Comparison of ENCODE assay signal across 9 mouse cellular contexts in the genomic region with DNA sequence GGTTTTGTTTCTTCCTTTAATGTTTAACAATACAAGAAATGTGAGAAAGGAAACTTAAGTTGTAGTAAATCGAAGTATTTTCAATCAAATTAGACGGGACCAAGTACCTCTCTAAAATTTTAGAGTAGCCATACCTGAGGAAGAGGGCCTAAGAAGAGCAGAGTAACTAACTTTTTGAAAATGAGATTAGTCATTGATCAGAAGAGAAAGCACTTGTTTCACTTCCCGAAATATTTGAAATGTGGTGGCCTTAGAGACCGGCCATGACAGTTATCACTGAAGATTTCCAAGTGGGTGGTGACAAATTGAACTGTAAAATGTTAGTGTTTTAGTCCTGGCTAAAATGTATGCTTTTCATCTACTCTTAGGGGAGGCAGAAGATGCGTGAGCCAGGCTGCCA. TPM values are rescaled to one million over a fixed set of nuclear protein-coding genes. Genes with fewer than 3 reads are reported as not detected.
A peak's percentile ranks its signal among the peaks of the same experiment; 100 is the strongest.
DNase-seq lines count a peak whose midpoint lies in the region; ATAC-seq lines count a peak whose summit lies in the region.
"Had no signal": no experiment of that assay in that cellular context is flagged by ENCODE, and none has a peak within 500 bp of the region (broad histone marks: within the 10 kb centered on the region; RNA-seq: fewer than 3 reads in every experiment).

No protein-coding gene starts in this region.

- H3K9me3 ChIP-seq in heart, embryonic 13.5 days, result no peaks in the 10 kb centered on the region
- H3K9me3 ChIP-seq in embryonic facial prominence, embryonic 12.5 days, result no peaks in the 10 kb centered on the region
- no peaks in the 10 kb centered on the region for H3K9me3 ChIP-seq in intestine, embryonic 15.5 days
- no peaks in the 10 kb centered on the region for H3K9me3 ChIP-seq in midbrain, embryonic 14.5 days (ENCODE audit: control insufficient read depth, low read length)

- H3K36me3 ChIP-seq in heart, embryonic 13.5 days, result 0 out of 2 replicates have a peak, but pooled peaks cover under 1% of the 10 kb centered on the region
- H3K36me3 ChIP-seq in embryonic facial prominence, embryonic 12.5 days, result no peaks in the 10 kb centered on the region
- no peaks in the 10 kb centered on the region for H3K36me3 ChIP-seq in intestine, embryonic 15.5 days
- no peaks in the 10 kb centered on the region for H3K36me3 ChIP-seq in midbrain, embryonic 14.5 days (ENCODE audit: control insufficient read depth, insufficient read depth, low read length)

- no peak for DNase-seq in heart, adult 11 months
- no peak for DNase-seq in midbrain, embryonic 14.5 days
- no peak for DNase-seq in retina, embryonic 14.5 days (ENCODE audit: low spot score)
- no peak for DNase-seq in urinary bladder, postnatal 4 days (ENCODE audit: low spot score in 2 of 2)
- DNase-seq in urinary bladder, postnatal 36 days (ENCODE audit: low spot score in 2 of 2), result no peak
- DNase-seq: layer of hippocampus, postnatal 36 days had no signal

- 32% methylated on average over 5 of the region's 5 CpGs for WGBS in heart, embryonic 13.5 days
- 43% methylated on average over 5 of the region's 5 CpGs for WGBS in embryonic facial prominence, embryonic 12.5 days
- WGBS in intestine, embryonic 15.5 days, result 53% methylated on average over 5 of the region's 5 CpGs
- 36% methylated on average over 5 of the region's 5 CpGs for WGBS in midbrain, embryonic 14.5 days

- peak overlapping the region; percentile 78 for H3K9ac ChIP-seq in heart, embryonic 13.5 days
- peak overlapping the region; percentile 7; the same call in 1 of the 2 replicates for H3K9ac ChIP-seq in embryonic facial prominence, embryonic 12.5 days
- no peak overlapping the region for H3K9ac ChIP-seq in intestine, embryonic 15.5 days
- H3K9ac ChIP-seq in midbrain, embryonic 14.5 days (replicated peaks; ENCODE audit: low read length), result no peak overlapping the region

- peak overlapping the region; percentile 76 for H3K4me2 ChIP-seq in heart, embryonic 13.5 days
- peak overlapping the region; percentile 51 for H3K4me2 ChIP-seq in embryonic facial prominence, embryonic 12.5 days (replicated peaks)
- H3K4me2 ChIP-seq in intestine, embryonic 15.5 days (replicated peaks), result peak overlapping the region; percentile 58
- H3K4me2 ChIP-seq in midbrain, embryonic 14.5 days (ENCODE audit: low read length), result peak overlapping the region; percentile 55

- ATAC-seq in heart, embryonic 13.5 days (ENCODE audit: extremely low read depth, insufficient number of reproducible peaks, low FRiP score, low TSS enrichment), result no peak
- ATAC-seq in embryonic facial prominence, embryonic 12.5 days (ENCODE audit: insufficient number of reproducible peaks, insufficient read depth, low FRiP score, low TSS enrichment), result no peak
- ATAC-seq in intestine, embryonic 15.5 days, result no peak
- no peak for ATAC-seq in midbrain, embryonic 14.5 days (ENCODE audit: low FRiP score, low TSS enrichment)

- peak overlapping the region; percentile 81 for H3K27ac ChIP-seq in heart, embryonic 13.5 days (replicated peaks)
- H3K27ac ChIP-seq in embryonic facial prominence, embryonic 12.5 days, result peak overlapping the region; percentile 82
- H3K27ac ChIP-seq in intestine, embryonic 15.5 days, result peak overlapping the region; percentile 66; the same call in 1 of the 2 replicates
- no peak overlapping the region for H3K27ac ChIP-seq in midbrain, embryonic 14.5 days (replicated peaks; ENCODE audit: low read depth, low read length)

- no peaks in the 10 kb centered on the region for H3K27me3 ChIP-seq in heart, embryonic 13.5 days (replicated peaks)
- no peaks in the 10 kb centered on the region for H3K27me3 ChIP-seq in embryonic facial prominence, embryonic 12.5 days
- no peaks in the 10 kb centered on the region for H3K27me3 ChIP-seq in intestine, embryonic 15.5 days (replicated peaks)
- no peaks in the 10 kb centered on the region for H3K27me3 ChIP-seq in midbrain, embryonic 14.5 days (ENCODE audit: control insufficient read depth, insufficient read depth, low read length)

- peaks cover 28% of the 10 kb centered on the region for H3K4me1 ChIP-seq in heart, embryonic 13.5 days
- peaks cover 26% of the 10 kb centered on the region for H3K4me1 ChIP-seq in embryonic facial prominence, embryonic 12.5 days
- no peaks in the 10 kb centered on the region for H3K4me1 ChIP-seq in intestine, embryonic 15.5 days (replicated peaks)
- H3K4me1 ChIP-seq in midbrain, embryonic 14.5 days (ENCODE audit: control insufficient read depth, insufficient read depth, low read length), result peaks cover 18% of the 10 kb centered on the region

- peak overlapping the region; percentile 44 for H3K4me3 ChIP-seq in heart, embryonic 13.5 days
- peak overlapping the region; percentile 21; the same call in 1 of the 2 replicates for H3K4me3 ChIP-seq in embryonic facial prominence, embryonic 12.5 days
- no peak overlapping the region for H3K4me3 ChIP-seq in intestine, embryonic 15.5 days (replicated peaks)
- H3K4me3 ChIP-seq in midbrain, embryonic 14.5 days (replicated peaks; ENCODE audit: low read depth, low read length), result peak overlapping the region; percentile 20

RNA-seq across cellular contexts. Expression of gene Dusp6, which starts 59.9 kb away (rescaled TPM):
- polyA plus RNA-seq in heart, embryonic 13.5 days (2015; fragmentation: Nextera tagmentation; extraction: Ambion mirVana), result 39.4 and 40.6 TPM in 2 replicates
- polyA plus RNA-seq in embryonic facial prominence, embryonic 12.5 days (2016; fragmentation: Nextera tagmentation; extraction: Ambion mirVana), result 90.6 and 90.7 TPM in 2 replicates
- 33.5 and 38.1 TPM in 2 replicates for polyA plus RNA-seq in intestine, embryonic 15.5 days (2015; fragmentation: Nextera tagmentation; extraction: Ambion mirVana)
- 20.7 and 25.4 TPM in 2 replicates for polyA plus RNA-seq in midbrain, embryonic 14.5 days (2014; fragmentation: Nextera tagmentation; extraction: Ambion mirVana)

Comparison
In these comparisons a context has a peak if more than half of its experiments do, and no peak if none do; other contexts are left out.
1. H3K9ac ChIP-seq: peak in heart, embryonic 13.5 days (single experiment) and embryonic facial prominence, embryonic 12.5 days (single experiment); none in intestine, embryonic 15.5 days (single experiment) and midbrain, embryonic 14.5 days (single experiment).
2. Peak in every context shown above with its lines, with median percentiles within 50 percentile points of each other: H3K4me2 ChIP-seq.